Mouse (Mus musculus) liver, adult 2 months (tissue): Measurements from ENCODE around the gene Olfr1338. TPM values are rescaled to one million over a fixed set of nuclear protein-coding genes. Genes with fewer than 3 reads are reported as not detected.

Source experiments
- DNase-seq: peaks from one replicate; pipeline ENCODE4 v3.0.0-alpha.2; 2011; ENCODE audit warnings: low read depth, low spot score; ENCODE audit errors: extremely low read depth
- H3K27ac ChIP-seq: fragments of 200-500 bp; replicated peaks from 2 replicates; pipeline ENCODE4 v1.5.1; 2012; ENCODE audit warnings: low read depth, mild to moderate bottlenecking, control low read depth, inconsistent platforms, low read length; ENCODE audit not compliant: insufficient read depth
- H3K27me3 ChIP-seq: fragments of 200-500 bp; 2 replicates; pipeline ENCODE4 v1.6.1; 2012; ENCODE audit warnings: mild to moderate bottlenecking, moderate library complexity, low read length, inconsistent platforms; ENCODE audit not compliant: control insufficient read depth, insufficient read depth
- H3K36me3 ChIP-seq: fragments of 200-500 bp; 2 replicates; pipeline ENCODE4 v1.6.1; 2012; ENCODE audit warnings: low read length, inconsistent platforms; ENCODE audit not compliant: control insufficient read depth, insufficient read depth
- H3K4me1 ChIP-seq: fragments of 200-500 bp; 2 replicates; pipeline ENCODE4 v1.6.1; 2011; ENCODE audit warnings: low read length; ENCODE audit not compliant: control insufficient read depth, insufficient read depth
- H3K4me3 ChIP-seq: fragments of 200-500 bp; 2 replicates; pipeline ENCODE4 v1.5.1; 2011; ENCODE audit warnings: low read depth, mild to moderate bottlenecking, control low read depth, low read length, moderate library complexity; ENCODE audit not compliant: insufficient read depth
- H3K79me2 ChIP-seq: fragments of 200-500 bp; 2 replicates; pipeline ENCODE4 v1.6.1; 2012; ENCODE audit warnings: inconsistent platforms, mild to moderate bottlenecking, low read length, moderate library complexity; ENCODE audit not compliant: control insufficient read depth, insufficient read depth
- H3K9ac ChIP-seq: fragments of 200-500 bp; 2 replicates; pipeline ENCODE4 v1.6.1; 2012; ENCODE audit warnings: low read depth, mild to moderate bottlenecking, control low read depth, inconsistent platforms, low read length
- CTCF ChIP-seq: fragments of 200-500 bp; IDR thresholded peaks from 2 replicates; pipeline ENCODE4 v1.5.1; 2011; ENCODE audit warnings: low read depth, low read length, control low read depth
- POLR2A ChIP-seq: fragments of 200-500 bp; IDR thresholded peaks from 2 replicates; pipeline ENCODE4 v1.6.1; 2011; ENCODE audit warnings: low read length, control low read depth; ENCODE audit not compliant: insufficient read depth; ENCODE audit errors: extremely low read depth
- whole genome bisulfite sequencing: fragments of 180-500 bp; shearing (Covaris S2); methylation state at CpG from one replicate; pipeline ENCODE4 v1.1.7; 2018; 5-methylcytosine and 5-hydroxymethylcytosine counted together
- polyA plus RNA-seq: library from polyadenylated mRNA; depleted of rRNA; stranded (reverse); fragments of >200 nt; gene quantifications from 2 replicates; pipeline ENCODE4 v1.2.3, GENCODE M21; 2012; rRNA removed
- total RNA-seq: library from RNA; depleted of rRNA; stranded (reverse); fragments of >200 nt; gene quantifications from 2 replicates; pipeline ENCODE4 v1.2.3, GENCODE M21; 2014; rRNA removed

Olfr1338 gene
- total and polyA plus RNA-seq, 2 experiments = not detected

GRCm38 (mm10) chr4:118731875-118732274 lies 26.7 kb downstream of the Olfr1338 start, which contains the start of gene Olfr1339:
TSS of gene Olfr1339 (plus strand) at chr4:118732175.
- Histone ChIP-seq H3K27ac (no peak within 1 kb of the TSS), H3K4me3 (no peak within 1 kb of the TSS), H3K36me3 (no peaks in the 10 kb centered on the region), H3K4me1 (no peaks in the 10 kb centered on the region), H3K9ac (no peak within 1 kb of the TSS), H3K27me3 (no peaks in the 10 kb centered on the region), H3K79me2 (no peaks in the 10 kb centered on the region)
- DNase-seq = no peak
- 95% methylated on average over 1 of the region's 1 CpGs for WGBS
- TF ChIP-seq POLR2A = no peak
- TF ChIP-seq CTCF = no peak

- no peaks in the 10 kb centered on the region for H3K4me1 ChIP-seq
- no peaks in the 10 kb centered on the region for H3K27me3 ChIP-seq
- H3K4me3 ChIP-seq = no peak overlapping the region
- 55% methylated on average over 10 of the region's 10 CpGs for WGBS
- no peaks in the 10 kb centered on the region for H3K36me3 ChIP-seq
- no peak for DNase-seq
- H3K27ac ChIP-seq = no peak overlapping the region
- no peak overlapping the region for H3K9ac ChIP-seq
- no peaks in the 10 kb centered on the region for H3K79me2 ChIP-seq
- no peak for TF ChIP-seq CTCF
Observed at GRCm38 (mm10) chr4:118721742-118722483, 36.6 kb downstream of the Olfr1338 start.

DNA sequence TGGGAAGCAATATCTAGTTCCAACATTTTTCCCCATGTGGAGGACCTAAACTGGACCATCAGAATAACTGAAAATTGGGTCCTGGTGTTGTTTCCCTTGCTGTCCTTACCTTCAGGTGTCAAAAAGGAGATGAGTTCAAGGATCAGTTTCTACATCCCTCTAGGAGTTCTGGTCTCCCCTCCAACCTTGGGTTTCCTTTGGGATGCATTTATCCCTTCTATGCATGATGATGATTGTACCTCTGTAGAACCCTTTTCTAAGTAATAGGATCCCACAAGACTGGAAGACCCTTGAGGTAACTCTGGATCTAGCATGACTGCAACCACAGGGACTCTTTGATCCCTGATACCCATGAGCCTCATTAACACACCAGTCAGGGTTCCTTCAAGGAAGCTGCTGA lies 38.7 kb downstream of the Olfr1338 start, which contains the start of gene Olfr1340:
Olfr1340 (plus strand) TSS at position 301 of the 400 bp plus-strand sequence.
- H3K4me1 ChIP-seq = no peaks in the 10 kb centered on the region
- no peak for TF ChIP-seq POLR2A
- TF ChIP-seq CTCF = no peak
- H3K27me3 ChIP-seq = no peaks in the 10 kb centered on the region
- H3K27ac ChIP-seq = no peak within 1 kb of the TSS
- H3K9ac ChIP-seq = no peak within 1 kb of the TSS
- H3K36me3 ChIP-seq = no peaks in the 10 kb centered on the region
- no peaks in the 10 kb centered on the region for H3K79me2 ChIP-seq
- DNase-seq = no peak
- no peak within 1 kb of the TSS for H3K4me3 ChIP-seq

- DNase-seq = no peak
- WGBS = 77% methylated on average over 1 of the region's 1 CpGs
- Histone ChIP-seq H3K79me2 (no peaks in the 10 kb centered on the region), H3K27me3 (no peaks in the 10 kb centered on the region; the same call in 1 of the 2 replicates), H3K4me1 (no peaks in the 10 kb centered on the region), H3K4me3 (no peak overlapping the region), H3K36me3 (no peaks in the 10 kb centered on the region), H3K27ac (no peak overlapping the region), H3K9ac (no peak overlapping the region)
- TF ChIP-seq POLR2A (no peak), CTCF (no peak)
Observed at GRCm38 (mm10) chr4:118711656-118712055, 46.9 kb downstream of the Olfr1338 start.

DNA sequence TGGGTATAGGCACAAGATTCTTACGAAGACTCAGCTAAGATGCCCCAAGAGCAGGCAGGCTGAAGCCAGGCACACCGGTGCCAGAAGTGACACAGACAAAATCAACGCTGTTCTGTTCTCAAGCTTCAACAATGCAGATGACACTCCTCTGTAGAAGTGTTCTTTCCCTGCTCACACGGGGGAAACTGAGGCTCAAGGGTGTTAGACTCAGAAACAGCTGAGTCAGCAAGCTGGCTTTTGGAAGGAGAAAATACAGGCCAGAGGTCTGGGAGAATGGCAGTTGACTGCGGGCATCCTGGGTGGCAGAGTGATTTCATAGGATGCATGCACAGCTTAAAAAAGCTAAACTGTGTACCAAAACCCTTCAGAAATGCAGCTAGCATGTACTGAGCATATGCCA lies 50.5 kb downstream of the Olfr1338 start:
- Histone ChIP-seq H3K4me3 (no peak overlapping the region), H3K9ac (no peak overlapping the region), H3K79me2 (no peaks in the 10 kb centered on the region), H3K36me3 (no peaks in the 10 kb centered on the region), H3K4me1 (no peaks in the 10 kb centered on the region), H3K27me3 (no peaks in the 10 kb centered on the region; the same call in 1 of the 2 replicates), H3K27ac (no peak overlapping the region)
- no peak for TF ChIP-seq POLR2A
- no peak for TF ChIP-seq CTCF
- WGBS = 76% methylated on average over 5 of the region's 5 CpGs
- no peak for DNase-seq

DNA sequence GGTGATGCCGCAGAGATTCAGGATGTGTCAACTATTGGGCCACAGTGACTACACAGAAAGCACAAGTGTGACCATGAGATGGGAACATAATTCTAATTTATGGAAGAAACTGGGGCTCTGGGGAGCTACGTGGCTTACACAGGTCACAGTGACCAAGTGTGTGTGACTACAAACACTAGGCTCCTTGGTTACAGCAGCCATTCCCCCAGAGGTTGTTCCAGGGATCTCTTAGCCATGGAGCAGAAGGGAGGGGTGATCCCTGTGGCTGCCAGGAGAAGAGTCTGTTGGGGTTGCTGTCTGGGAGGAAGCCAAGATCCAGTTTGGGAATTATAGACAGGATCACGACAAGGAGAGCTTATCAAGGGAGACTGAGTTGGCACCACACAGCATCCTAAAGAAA lies 55.3 kb downstream of the Olfr1338 start, which contains the start of gene Olfr1341:
Olfr1341 (plus strand) TSS at position 301 of the 400 bp plus-strand sequence.
- Histone ChIP-seq H3K27ac (no peak within 1 kb of the TSS), H3K79me2 (no peaks in the 10 kb centered on the region), H3K4me1 (no peaks in the 10 kb centered on the region), H3K4me3 (no peak within 1 kb of the TSS), H3K27me3 (no peaks in the 10 kb centered on the region), H3K36me3 (no peaks in the 10 kb centered on the region), H3K9ac (no peak within 1 kb of the TSS)
- 74% methylated on average over 3 of the region's 3 CpGs for WGBS
- TF ChIP-seq POLR2A = no peak
- TF ChIP-seq CTCF = no peak
- DNase-seq = no peak

Other genes starting within 250 kb of the Olfr1338 start
- 19.8 and 21.5 TPM in 2 replicates for gene 2610528J11Rik, start 231.7 kb downstream of the Olfr1338 start, total RNA-seq
- gene 2610528J11Rik, start 231.7 kb downstream of the Olfr1338 start, polyA plus RNA-seq = 52.6 and 54.6 TPM in 2 replicates
- 2.9 and 3.5 TPM in 2 replicates for gene Tmem125, start 214.7 kb downstream of the Olfr1338 start, total RNA-seq
- gene Tmem125, start 214.7 kb downstream of the Olfr1338 start, polyA plus RNA-seq = 13.1 and 17.5 TPM in 2 replicates
- not detected in 2 replicates for gene Cfap57, start 138.0 kb downstream of the Olfr1338 start, total RNA-seq
- gene Cfap57, start 138.0 kb downstream of the Olfr1338 start, polyA plus RNA-seq = not detected in 2 replicates
- gene Ebna1bp2, start 137.9 kb downstream of the Olfr1338 start, total RNA-seq = 19.6 and 19.9 TPM in 2 replicates
- 10.3 and 13.0 TPM in 2 replicates for gene Ebna1bp2, start 137.9 kb downstream of the Olfr1338 start, polyA plus RNA-seq
- gene Olfr62, start 99.8 kb downstream of the Olfr1338 start, total RNA-seq = not detected in 2 replicates
- not detected in 2 replicates for gene Olfr62, start 99.8 kb downstream of the Olfr1338 start, polyA plus RNA-seq
- gene Olfr1342, start 66.0 kb downstream of the Olfr1338 start, total RNA-seq = not detected in 2 replicates
- gene Olfr1342, start 66.0 kb downstream of the Olfr1338 start, polyA plus RNA-seq = not detected in 2 replicates
- not detected in 2 replicates for gene Olfr1341, start 55.2 kb downstream of the Olfr1338 start, total RNA-seq
- gene Olfr1341, start 55.2 kb downstream of the Olfr1338 start, polyA plus RNA-seq = not detected in 2 replicates
- not detected in 2 replicates for gene Olfr1340, start 38.6 kb downstream of the Olfr1338 start, total RNA-seq
- gene Olfr1340, start 38.6 kb downstream of the Olfr1338 start, polyA plus RNA-seq = not detected in 2 replicates
- not detected in 2 replicates for gene Olfr1339, start 26.6 kb downstream of the Olfr1338 start, total RNA-seq
- gene Olfr1339, start 26.6 kb downstream of the Olfr1338 start, polyA plus RNA-seq = not detected in 2 replicates
- not detected in 2 replicates for gene Olfr1337, start 23.8 kb upstream of the Olfr1338 start, total RNA-seq
- not detected in 2 replicates for gene Olfr1337, start 23.8 kb upstream of the Olfr1338 start, polyA plus RNA-seq
- not detected in 2 replicates for gene Olfr1335, start 51.2 kb upstream of the Olfr1338 start, total RNA-seq
- not detected in 2 replicates for gene Olfr1335, start 51.2 kb upstream of the Olfr1338 start, polyA plus RNA-seq
- gene Olfr1333, start 77.5 kb upstream of the Olfr1338 start, total RNA-seq = not detected in 2 replicates
- not detected in 2 replicates for gene Olfr1333, start 77.5 kb upstream of the Olfr1338 start, polyA plus RNA-seq
- gene Olfr1331, start 105.9 kb upstream of the Olfr1338 start, total RNA-seq = not detected in 2 replicates
- gene Olfr1331, start 105.9 kb upstream of the Olfr1338 start, polyA plus RNA-seq = not detected in 2 replicates
- not detected in 2 replicates for gene Olfr1330, start 129.9 kb upstream of the Olfr1338 start, total RNA-seq
- not detected in 2 replicates for gene Olfr1330, start 129.9 kb upstream of the Olfr1338 start, polyA plus RNA-seq
- not detected in 2 replicates for gene Olfr1329, start 158.7 kb upstream of the Olfr1338 start, total RNA-seq
- gene Olfr1329, start 158.7 kb upstream of the Olfr1338 start, polyA plus RNA-seq = not detected in 2 replicates
- 0.20 TPM in 1 of 2 replicates, not detected in the other for gene Olfr1328, start 179.9 kb upstream of the Olfr1338 start, total RNA-seq
- gene Olfr1328, start 179.9 kb upstream of the Olfr1338 start, polyA plus RNA-seq = not detected in 2 replicates
- not detected in 2 replicates for gene Lao1, start 202.8 kb upstream of the Olfr1338 start, total RNA-seq
- not detected in 2 replicates for gene Lao1, start 202.8 kb upstream of the Olfr1338 start, polyA plus RNA-seq